8 mouse cellular contexts compared by ENCODE assay signal in genomic region chr11:70539423-70539822, GRCm38 (mm10). TPM values are rescaled to one million over a fixed set of nuclear protein-coding genes. Genes with fewer than 3 reads are reported as not detected.
DNase-seq lines count a peak whose midpoint lies in the region; ATAC-seq and TF ChIP-seq lines count a peak whose summit lies in the region.

No protein-coding gene starts in this region.

- H3K36me3 ChIP-seq in heart, embryonic 16.5 days (ENCODE audit: control insufficient read depth, insufficient read depth), result no peaks in the 10 kb centered on the region
- H3K36me3 ChIP-seq in MEL (ENCODE audit: control insufficient read depth in 1 of 2, insufficient read depth in 2 of 2, low read length in 2 of 2), result no peaks in the 10 kb centered on the region
- no peaks in the 10 kb centered on the region for H3K36me3 ChIP-seq in hindbrain, embryonic 11.5 days (ENCODE audit: control insufficient read depth, insufficient read depth, low read length)
- no peaks in the 10 kb centered on the region for H3K36me3 ChIP-seq in midbrain, embryonic 10.5 days

- H3K79me2 ChIP-seq in MEL (ENCODE audit: control insufficient read depth, insufficient read depth, low read length, poor library complexity), result no peaks in the 10 kb centered on the region; the same call in 1 of the 2 replicates

- peaks cover 10% of the 10 kb centered on the region for H3K4me1 ChIP-seq in heart, embryonic 16.5 days (ENCODE audit: control insufficient read depth, insufficient read depth, low read length)
- H3K4me1 ChIP-seq in MEL (ENCODE audit: control insufficient read depth in 1 of 2, insufficient read depth in 2 of 2, low read length in 2 of 2), result peaks cover 0 to 3% of the 10 kb centered on the region in 2 experiments; a peak in 2 of 4 replicates
- H3K4me1 ChIP-seq in hindbrain, embryonic 11.5 days (replicated peaks; ENCODE audit: control insufficient read depth, insufficient read depth, low read length), result no peaks in the 10 kb centered on the region
- H3K4me1 ChIP-seq in midbrain, embryonic 10.5 days, result peaks cover 15% of the 10 kb centered on the region

- 0 out of 2 replicates have a peak overlapping the region, but pooled peaks have one; percentile 20 for H3K27ac ChIP-seq in heart, embryonic 16.5 days (ENCODE audit: low read length)
- H3K27ac ChIP-seq in MEL (ENCODE audit: control insufficient read depth, low read depth, low read length), result no peak overlapping the region
- no peak overlapping the region for H3K27ac ChIP-seq in hindbrain, embryonic 11.5 days (ENCODE audit: low read depth, low read length)
- H3K27ac ChIP-seq in midbrain, embryonic 10.5 days (replicated peaks), result peak overlapping the region; percentile 81; the same call in 1 of the 2 replicates

- DNase-seq in heart, postnatal 14 days, result no peak
- no peak for DNase-seq in MEL (ENCODE audit: low read depth, low spot score)
- no peak for DNase-seq in hindbrain, embryonic 11.5 days (ENCODE audit: low spot score)
- no peak for DNase-seq in midbrain, embryonic 10.5 days (ENCODE audit: low spot score)
- DNase-seq in adrenal gland, adult 8-10 months, result no peak
- no peak for DNase-seq in adrenal gland, adult 2 months
- DNase-seq in left cerebral cortex, postnatal 36 days (ENCODE audit: low spot score in 2 of 2), result no peak

- TF ChIP-seq CTCF in MEL (IDR thresholded peaks at IDR 0.05 in 2 of 3, conservative IDR thresholded peaks at IDR 0.05 in 1 of 3; ENCODE audit: control insufficient read depth in 1 of 3, insufficient read depth in 1 of 3, low read depth in 2 of 3, low read length in 3 of 3, poor library complexity in 1 of 3, severe bottlenecking in 1 of 3), result no peak

- TF ChIP-seq EP300 in MEL (IDR thresholded peaks at IDR 0.05; ENCODE audit: low read depth in 1 of 2, low read length in 2 of 2), result no peak

- TF ChIP-seq POLR2A in MEL (IDR thresholded peaks at IDR 0.05; ENCODE audit: control insufficient read depth in 1 of 2, insufficient read depth in 1 of 2, low read depth in 1 of 2, low read length in 2 of 2, poor library complexity in 1 of 2), result no peak

- no peak for TF ChIP-seq RAD21 in MEL (IDR thresholded peaks at IDR 0.05; ENCODE audit: low read depth, low read length)

- H3K4me2 ChIP-seq in heart, embryonic 16.5 days (ENCODE audit: low read depth, low read length), result peak overlapping the region; percentile 71
- peak overlapping the region; percentile 93 for H3K4me2 ChIP-seq in hindbrain, embryonic 11.5 days (replicated peaks; ENCODE audit: low read depth, low read length)

- no peaks in the 10 kb centered on the region for H3K9me3 ChIP-seq in heart, embryonic 16.5 days (replicated peaks; ENCODE audit: control insufficient read depth, low read length)
- no peaks in the 10 kb centered on the region for H3K9me3 ChIP-seq in MEL (replicated peaks; ENCODE audit: insufficient read depth, low read length)
- no peaks in the 10 kb centered on the region for H3K9me3 ChIP-seq in hindbrain, embryonic 11.5 days (ENCODE audit: control insufficient read depth, low read length)
- H3K9me3 ChIP-seq in midbrain, embryonic 10.5 days (replicated peaks), result no peaks in the 10 kb centered on the region

- H3K27me3 ChIP-seq in heart, embryonic 16.5 days (ENCODE audit: control insufficient read depth, insufficient read depth, low read length), result no peaks in the 10 kb centered on the region
- peaks cover 11 to 14% of the 10 kb centered on the region in 2 experiments for H3K27me3 ChIP-seq in MEL (ENCODE audit: control insufficient read depth in 1 of 2, insufficient read depth in 2 of 2, low read length in 2 of 2)
- peaks cover 7% of the 10 kb centered on the region for H3K27me3 ChIP-seq in hindbrain, embryonic 11.5 days (ENCODE audit: control insufficient read depth, insufficient read depth, low read length)
- peaks cover 35% of the 10 kb centered on the region for H3K27me3 ChIP-seq in midbrain, embryonic 10.5 days (ENCODE audit: low read depth, poor library complexity, severe bottlenecking)

- H3K9ac ChIP-seq in heart, embryonic 16.5 days (ENCODE audit: low read length), result peak overlapping the region; percentile 84
- peak overlapping the region; percentile 28 for H3K9ac ChIP-seq in MEL (ENCODE audit: control insufficient read depth, low read depth, low read length, poor library complexity, severe bottlenecking)
- 0 out of 2 replicates have a peak overlapping the region, but pooled peaks have one; percentile 59 for H3K9ac ChIP-seq in hindbrain, embryonic 11.5 days (ENCODE audit: low read depth, low read length)

- intact Hi-C loops in heart, postnatal 14 days (cut with DNase I), result no loop called here
- intact Hi-C loops in left cerebral cortex, postnatal 36 days (cut with DNase I), result loop anchor here (5.0 kb wide), 1 partner anchor 68 kb away; no protein-coding TSS in a partner anchor

- 18% methylated on average over 9 of the region's 9 CpGs for WGBS in heart, embryonic 16.5 days
- WGBS in hindbrain, embryonic 11.5 days, result 27% methylated on average over 9 of the region's 9 CpGs
- WGBS in midbrain, embryonic 10.5 days, result 24% methylated on average over 9 of the region's 9 CpGs

- peak overlapping the region; percentile 72 for H3K4me3 ChIP-seq in heart, embryonic 16.5 days (ENCODE audit: low read length)
- H3K4me3 ChIP-seq in MEL (ENCODE audit: control insufficient read depth in 1 of 2, insufficient read depth in 1 of 2, low read depth in 2 of 2, low read length in 2 of 2), result peak overlapping the region; percentile 45 to 51
- H3K4me3 ChIP-seq in hindbrain, embryonic 11.5 days (ENCODE audit: low read depth, low read length), result peak overlapping the region; percentile 51; the same call in 1 of the 2 replicates
- peak overlapping the region; percentile 73 for H3K4me3 ChIP-seq in midbrain, embryonic 10.5 days

- ATAC-seq in heart, embryonic 16.5 days (replicated peaks; ENCODE audit: extremely low read depth, insufficient read depth, low FRiP score), result no peak
- ATAC-seq in hindbrain, embryonic 11.5 days (ENCODE audit: low FRiP score), result no peak

RNA-seq across cellular contexts. Expression of gene Pld2, which starts 0.4 kb away (rescaled TPM):
- 9.1 and 12.0 TPM in 2 replicates for polyA plus RNA-seq in heart, embryonic 16.5 days (2015; fragmentation: Nextera tagmentation; extraction: Ambion mirVana)
- total RNA-seq in heart, postnatal 14 days (2021), result 1 to 10 TPM; 7.7 to 8.4 TPM
- total RNA-seq in MEL (2012; rRNA removed), result 0.07 and 0.15 TPM in 2 replicates
- under 1 TPM in 1 of 2 experiments, not detected in 1; 0.39 TPM for polyA plus RNA-seq in MEL (2012; ENCODE audit: insufficient read depth in 1 of 2, insufficient read length in 2 of 2, low read depth in 1 of 2, low replicate concordance in 2 of 2, missing spikeins in 1 of 2)
- 2.5 and 2.9 TPM in 2 replicates for polyA plus RNA-seq in hindbrain, embryonic 11.5 days (2014; fragmentation: Nextera tagmentation; extraction: Ambion mirVana)
- 3.5 and 4.1 TPM in 2 replicates for polyA plus RNA-seq in midbrain, embryonic 10.5 days (2016; fragmentation: Nextera tagmentation; extraction: Ambion mirVana)
- total RNA-seq in adrenal gland, adult 8-10 months (2022), result 10 to 100 TPM in 2 of 4 experiments, 1 to 10 TPM in 2; 7.8 to 15.0 (median 11.2) TPM
- 10 to 100 TPM in 1 of 2 experiments, 1 to 10 TPM in 1; 8.0 to 10.9 TPM for total RNA-seq in adrenal gland, adult 2 months (2021)
- polyA plus RNA-seq in adrenal gland, adult 2 months (2012; rRNA removed), result 12.8 and 18.4 TPM in 2 replicates
- 10 to 100 TPM; 14.5 to 20.7 TPM for total RNA-seq in left cerebral cortex, postnatal 36 days (2021)

RNA-seq across cellular contexts. Expression of gene Gm40193, which starts 6.7 kb away (rescaled TPM):
- not detected in 2 replicates for polyA plus RNA-seq in heart, embryonic 16.5 days (2015; fragmentation: Nextera tagmentation; extraction: Ambion mirVana)
- total RNA-seq in heart, postnatal 14 days (2021), result not detected
- total RNA-seq in MEL (2012; rRNA removed), result not detected in 2 replicates
- not detected for polyA plus RNA-seq in MEL (2012; ENCODE audit: insufficient read depth in 1 of 2, insufficient read length in 2 of 2, low read depth in 1 of 2, low replicate concordance in 2 of 2, missing spikeins in 1 of 2)
- not detected in 2 replicates for polyA plus RNA-seq in hindbrain, embryonic 11.5 days (2014; fragmentation: Nextera tagmentation; extraction: Ambion mirVana)
- not detected in 2 replicates for polyA plus RNA-seq in midbrain, embryonic 10.5 days (2016; fragmentation: Nextera tagmentation; extraction: Ambion mirVana)
- not detected for total RNA-seq in adrenal gland, adult 8-10 months (2022)
- total RNA-seq in adrenal gland, adult 2 months (2021), result not detected
- not detected in 2 replicates for polyA plus RNA-seq in adrenal gland, adult 2 months (2012; rRNA removed)
- total RNA-seq in left cerebral cortex, postnatal 36 days (2021), result not detected

RNA-seq across cellular contexts. Expression of gene Psmb6, which starts 14.3 kb away (rescaled TPM):
- polyA plus RNA-seq in heart, embryonic 16.5 days (2015; fragmentation: Nextera tagmentation; extraction: Ambion mirVana), result 607 and 623 TPM in 2 replicates
- total RNA-seq in heart, postnatal 14 days (2021), result 100 to 1,000 TPM; 231 to 238 TPM
- total RNA-seq in MEL (2012; rRNA removed), result 602 and 671 TPM in 2 replicates
- 100 to 1,000 TPM in 1 of 2 experiments, not detected in 1; 462 TPM for polyA plus RNA-seq in MEL (2012; ENCODE audit: insufficient read depth in 1 of 2, insufficient read length in 2 of 2, low read depth in 1 of 2, low replicate concordance in 2 of 2, missing spikeins in 1 of 2)
- polyA plus RNA-seq in hindbrain, embryonic 11.5 days (2014; fragmentation: Nextera tagmentation; extraction: Ambion mirVana), result 895 and 918 TPM in 2 replicates
- 1,085 and 1,129 TPM in 2 replicates for polyA plus RNA-seq in midbrain, embryonic 10.5 days (2016; fragmentation: Nextera tagmentation; extraction: Ambion mirVana)
- total RNA-seq in adrenal gland, adult 8-10 months (2022), result 100 to 1,000 TPM; 247 to 298 (median 278) TPM
- 100 to 1,000 TPM; 269 to 295 TPM for total RNA-seq in adrenal gland, adult 2 months (2021)
- polyA plus RNA-seq in adrenal gland, adult 2 months (2012; rRNA removed), result 227 and 268 TPM in 2 replicates
- 100 to 1,000 TPM; 164 to 187 TPM for total RNA-seq in left cerebral cortex, postnatal 36 days (2021)

RNA-seq across cellular contexts. Expression of gene Gltpd2, which starts 20.4 kb away (rescaled TPM):
- polyA plus RNA-seq in heart, embryonic 16.5 days (2015; fragmentation: Nextera tagmentation; extraction: Ambion mirVana), result 0.16 and 0.37 TPM in 2 replicates
- total RNA-seq in heart, postnatal 14 days (2021), result not detected
- not detected in 2 replicates for total RNA-seq in MEL (2012; rRNA removed)
- polyA plus RNA-seq in MEL (2012; ENCODE audit: insufficient read depth in 1 of 2, insufficient read length in 2 of 2, low read depth in 1 of 2, low replicate concordance in 2 of 2, missing spikeins in 1 of 2), result under 1 TPM in 1 of 2 experiments, not detected in 1; 0.06 TPM
- 0.14 and 0.45 TPM in 2 replicates for polyA plus RNA-seq in hindbrain, embryonic 11.5 days (2014; fragmentation: Nextera tagmentation; extraction: Ambion mirVana)
- polyA plus RNA-seq in midbrain, embryonic 10.5 days (2016; fragmentation: Nextera tagmentation; extraction: Ambion mirVana), result 0.15 and 0.25 TPM in 2 replicates
- not detected for total RNA-seq in adrenal gland, adult 8-10 months (2022)
- under 1 TPM in 1 of 2 experiments, not detected in 1; 0.23 TPM for total RNA-seq in adrenal gland, adult 2 months (2021)
- 0.22 and 0.31 TPM in 2 replicates for polyA plus RNA-seq in adrenal gland, adult 2 months (2012; rRNA removed)
- not detected for total RNA-seq in left cerebral cortex, postnatal 36 days (2021)

RNA-seq across cellular contexts. Expression of gene Mink1, which starts 23.3 kb away (rescaled TPM):
- polyA plus RNA-seq in heart, embryonic 16.5 days (2015; fragmentation: Nextera tagmentation; extraction: Ambion mirVana), result 9.8 and 10.3 TPM in 2 replicates
- 10 to 100 TPM; 42.2 to 44.1 TPM for total RNA-seq in heart, postnatal 14 days (2021)
- total RNA-seq in MEL (2012; rRNA removed), result 25.0 and 33.8 TPM in 2 replicates
- 100 to 1,000 TPM in 1 of 2 experiments, 10 to 100 TPM in 1; 57.3 to 230 TPM for polyA plus RNA-seq in MEL (2012; ENCODE audit: insufficient read depth in 1 of 2, insufficient read length in 2 of 2, low read depth in 1 of 2, low replicate concordance in 2 of 2, missing spikeins in 1 of 2)
- polyA plus RNA-seq in hindbrain, embryonic 11.5 days (2014; fragmentation: Nextera tagmentation; extraction: Ambion mirVana), result 11.9 and 17.6 TPM in 2 replicates
- polyA plus RNA-seq in midbrain, embryonic 10.5 days (2016; fragmentation: Nextera tagmentation; extraction: Ambion mirVana), result 10.3 and 12.6 TPM in 2 replicates
- total RNA-seq in adrenal gland, adult 8-10 months (2022), result 10 to 100 TPM; 50.6 to 90.5 (median 71.2) TPM
- 10 to 100 TPM; 44.8 to 46.0 TPM for total RNA-seq in adrenal gland, adult 2 months (2021)
- polyA plus RNA-seq in adrenal gland, adult 2 months (2012; rRNA removed), result 59.1 and 62.8 TPM in 2 replicates
- total RNA-seq in left cerebral cortex, postnatal 36 days (2021), result 100 to 1,000 TPM; 380 to 465 TPM

Comparison
In these comparisons a context has a peak if more than half of its experiments do, and no peak if none do; other contexts are left out.
1. H3K27ac ChIP-seq: peak in heart, embryonic 16.5 days (single experiment) and midbrain, embryonic 10.5 days (single experiment); none in MEL (single experiment) and hindbrain, embryonic 11.5 days (single experiment).
2. H3K9ac ChIP-seq: peak in every context shown above with its lines; median percentile 84 in heart, embryonic 16.5 days; 59 in hindbrain, embryonic 11.5 days; 28 in MEL.
3. Peak in every context shown above with its lines, with median percentiles within 50 percentile points of each other: H3K4me3 ChIP-seq.